Mouse (Mus musculus) MEL (cell line): ENCODE data around the gene Tmem19. TPM values are rescaled to one million over a fixed set of nuclear protein-coding genes. Genes with fewer than 3 reads are reported as not detected.
A peak's percentile ranks its signal among the peaks of the same experiment; 100 is the strongest.

Source experiments
- DNase-seq: peaks from one replicate; pipeline ENCODE4 v3.0.0; 2011; ENCODE audit warnings: low read depth, low spot score
- H3K27ac ChIP-seq: 2 replicates; pipeline ENCODE4 v1.5.1; 2012; ENCODE audit warnings: low read depth, mild to moderate bottlenecking, control low read depth, low read length, moderate library complexity; ENCODE audit not compliant: control insufficient read depth
- H3K27me3 ChIP-seq, 2 experiments: fragments of 150-350 bp in 1 of 2; sonication (generic) in 1 of 2; 2 replicates each; pipeline ENCODE4 v1.6.1; 2012; ENCODE audit warnings: low read length in 2 of 2, mild to moderate bottlenecking in 2 of 2, improper control_type of control experiment in 1 of 2, moderate library complexity in 1 of 2; ENCODE audit not compliant: insufficient read depth in 2 of 2, control insufficient read depth in 1 of 2
- H3K36me3 ChIP-seq, 2 experiments: 2 replicates each; pipeline ENCODE4 v1.6.1; 2012 to 2014; ENCODE audit warnings: low read length in 2 of 2, improper control_type of control experiment in 1 of 2, inconsistent platforms in 1 of 2, mild to moderate bottlenecking in 1 of 2; ENCODE audit not compliant: insufficient read depth in 2 of 2, control insufficient read depth in 1 of 2
- H3K4me1 ChIP-seq, 2 experiments: fragments of 150-350 bp in 1 of 2; sonication (generic) in 1 of 2; 2 replicates each; pipeline ENCODE4 v1.6.1; 2012; ENCODE audit warnings: low read length in 2 of 2, improper control_type of control experiment in 1 of 2, mild to moderate bottlenecking in 1 of 2; ENCODE audit not compliant: insufficient read depth in 2 of 2, control insufficient read depth in 1 of 2
- H3K4me3 ChIP-seq, 2 experiments: fragments of 150-350 bp in 1 of 2; sonication (generic) in 1 of 2; 2 replicates each; pipeline ENCODE4 v1.5.1; 2012; ENCODE audit warnings: low read depth in 2 of 2, low read length in 2 of 2, mild to moderate bottlenecking in 2 of 2, moderate library complexity in 2 of 2, control low read depth in 1 of 2, improper control_type of control experiment in 1 of 2; ENCODE audit not compliant: control insufficient read depth in 1 of 2, insufficient read depth in 1 of 2
- H3K79me2 ChIP-seq: 2 replicates; pipeline ENCODE4 v1.6.1; 2012; ENCODE audit warnings: mild to moderate bottlenecking, low read length, moderate library complexity; ENCODE audit not compliant: control insufficient read depth, poor library complexity, insufficient read depth
- H3K9ac ChIP-seq: 2 replicates; pipeline ENCODE4 v1.6.1; 2012; ENCODE audit warnings: low read depth, mild to moderate bottlenecking, control low read depth, low read length, moderate library complexity; ENCODE audit not compliant: control insufficient read depth, poor library complexity, severe bottlenecking
- H3K9me3 ChIP-seq: fragments of 150-350 bp; sonication (generic); replicated peaks from 2 replicates; pipeline ENCODE4 v1.6.1; 2012; ENCODE audit warnings: mild to moderate bottlenecking, low read length, improper control_type of control experiment, moderate library complexity; ENCODE audit not compliant: insufficient read depth
- BHLHE40 ChIP-seq: IDR thresholded peaks from 2 replicates; pipeline ENCODE4 v1.6.1; 2012; ENCODE audit warnings: low read depth, mild to moderate bottlenecking, inconsistent platforms, low read length, improper control_type of control experiment, borderline replicate concordance
- CHD1 ChIP-seq: IDR thresholded peaks from 2 replicates; pipeline ENCODE4 v1.6.1; 2012; ENCODE audit warnings: low read depth, mild to moderate bottlenecking, inconsistent platforms, low read length, improper control_type of control experiment
- CHD2 ChIP-seq: IDR thresholded peaks from 2 replicates; pipeline ENCODE4 v1.6.1; 2011; ENCODE audit warnings: low read length, improper control_type of control experiment
- CTCF ChIP-seq, 3 experiments: IDR thresholded peaks in 2 of 3; conservative IDR thresholded peaks in 1 of 3; 2 replicates each; pipeline ENCODE4 v1.5.1; 2011 to 2012; ENCODE audit warnings: low read length in 3 of 3, low read depth in 2 of 3, mild to moderate bottlenecking in 2 of 3, improper control_type of control experiment in 1 of 3, inconsistent platforms in 1 of 3, mixed read lengths in 1 of 3, moderate library complexity in 1 of 3; ENCODE audit not compliant: control insufficient read depth in 1 of 3, insufficient read depth in 1 of 3, poor library complexity in 1 of 3, severe bottlenecking in 1 of 3
- ELF1 ChIP-seq: IDR thresholded peaks from 2 replicates; pipeline ENCODE4 v1.6.1; 2014; ENCODE audit warnings: low read depth, mild to moderate bottlenecking, inconsistent platforms, low read length, improper control_type of control experiment, moderate library complexity
- EP300 ChIP-seq, 2 experiments: IDR thresholded peaks; 2 replicates each; pipeline ENCODE4 v1.6.1; 2011; ENCODE audit warnings: improper control_type of control experiment in 2 of 2, low read length in 2 of 2, low read depth in 1 of 2, mild to moderate bottlenecking in 1 of 2
- GABPA ChIP-seq: IDR thresholded peaks from 2 replicates; pipeline ENCODE4 v1.6.1; 2012; ENCODE audit warnings: low read depth, mild to moderate bottlenecking, inconsistent platforms, low read length, improper control_type of control experiment, moderate library complexity
- GATA1 ChIP-seq: IDR thresholded peaks from 2 replicates; pipeline ENCODE4 v1.6.1; 2011; ENCODE audit warnings: low read depth, low read length, improper control_type of control experiment
- HCFC1 ChIP-seq: IDR thresholded peaks from 2 replicates; pipeline ENCODE4 v1.6.1; 2012; ENCODE audit warnings: low read depth, mild to moderate bottlenecking, inconsistent platforms, low read length, improper control_type of control experiment, moderate library complexity
- KAT2A ChIP-seq: conservative IDR thresholded peaks from 2 replicates; pipeline ENCODE4 v1.6.1; 2012; ENCODE audit warnings: low read depth, low read length, improper control_type of control experiment, inconsistent platforms
- MYB ChIP-seq: IDR thresholded peaks from 2 replicates; pipeline ENCODE4 v1.6.1; 2011; ENCODE audit warnings: mild to moderate bottlenecking, low read depth, low read length, improper control_type of control experiment
- MYC ChIP-seq: IDR thresholded peaks from 2 replicates; pipeline ENCODE4 v1.6.1; 2011; ENCODE audit warnings: low read depth, mild to moderate bottlenecking, low read length, improper control_type of control experiment, moderate library complexity
- POLR2A ChIP-seq, 2 experiments: IDR thresholded peaks; 2 replicates each; pipeline ENCODE4 v1.6.1; 2011 to 2012; ENCODE audit warnings: low read length in 2 of 2, mild to moderate bottlenecking in 2 of 2, control low read depth in 1 of 2, improper control_type of control experiment in 1 of 2, low read depth in 1 of 2, moderate library complexity in 1 of 2; ENCODE audit not compliant: control insufficient read depth in 1 of 2, insufficient read depth in 1 of 2, poor library complexity in 1 of 2
- POLR2AphosphoS5 ChIP-seq: IDR thresholded peaks from 2 replicates; pipeline ENCODE4 v1.6.1; 2012; ENCODE audit warnings: low read depth, borderline replicate concordance, mild to moderate bottlenecking, inconsistent platforms, low read length, moderate library complexity, mixed read lengths
- RAD21 ChIP-seq: IDR thresholded peaks from 2 replicates; pipeline ENCODE4 v1.6.1; 2011; ENCODE audit warnings: mild to moderate bottlenecking, low read depth, low read length, improper control_type of control experiment
- RCOR1 ChIP-seq: IDR thresholded peaks from 2 replicates; pipeline ENCODE4 v1.6.1; 2012; ENCODE audit warnings: low read depth, mild to moderate bottlenecking, inconsistent platforms, low read length, improper control_type of control experiment
- SMC3 ChIP-seq: IDR thresholded peaks from 2 replicates; pipeline ENCODE4 v1.6.1; 2011; ENCODE audit warnings: low read depth, low read length, improper control_type of control experiment
- TBP ChIP-seq: IDR thresholded peaks from 2 replicates; pipeline ENCODE4 v1.8.0; 2011; ENCODE audit warnings: low read depth, low read length, improper control_type of control experiment
- ZMIZ1 ChIP-seq: IDR thresholded peaks from 2 replicates; pipeline ENCODE4 v1.6.1; 2012; ENCODE audit warnings: low read depth, mild to moderate bottlenecking, inconsistent platforms, low read length, improper control_type of control experiment, moderate library complexity
- polyA plus RNA-seq, 2 experiments: library from polyadenylated mRNA; stranded (reverse) in 1 of 2; unstranded in 1 of 2; fragments of >175 nt in 1 of 2; fragments of >200 nt in 1 of 2; gene quantifications; 2 replicates each; pipeline versions ENCODE4 v1.2.1 to v1.2.4; 2012; ENCODE audit warnings: low replicate concordance in 2 of 2, low read depth in 1 of 2; ENCODE audit not compliant: insufficient read length in 2 of 2, insufficient read depth in 1 of 2, missing spikeins in 1 of 2
- total RNA-seq: library from RNA; depleted of rRNA; stranded (reverse); fragments of 300-350 nt; gene quantifications from 2 replicates; pipeline ENCODE4 v1.2.3, GENCODE M21; 2012

Tmem19 gene
- total and polyA plus RNA-seq, 3 experiments, result 10.7 to 16.6 TPM; not detected in 1

GRCm38 (mm10) chr10:115406393-115406792 is 44.1 kb upstream of the Tmem19 start:
- peak; percentile 80 for DNase-seq
- H3K79me2 ChIP-seq, result no peaks in the 10 kb centered on the region; the same call in 1 of the 2 replicates
- H3K4me1 ChIP-seq, result no peaks in the 10 kb centered on the region
- H3K27ac ChIP-seq, result no peak overlapping the region
- peaks cover 0 to 61% of the 10 kb centered on the region in 2 experiments; a peak in 3 of 4 replicates for H3K36me3 ChIP-seq
- H3K9me3 ChIP-seq, result no peaks in the 10 kb centered on the region
- no peak overlapping the region for H3K9ac ChIP-seq
- TF ChIP-seq SMC3 (peak; percentile 59), RAD21 (peak; percentile 59), CTCF (IDR thresholded peaks at IDR 0.05 in 2 of 3, conservative IDR thresholded peaks at IDR 0.05 in 1 of 3; ENCODE audit: control insufficient read depth in 1 of 3, insufficient read depth in 1 of 3, low read depth in 2 of 3, low read length in 3 of 3, poor library complexity in 1 of 3, severe bottlenecking in 1 of 3) (peak; percentile 67 to 78 (median 71)), TBP (no peak), GABPA (no peak), RCOR1 (no peak), ZMIZ1 (no peak), POLR2A (IDR thresholded peaks at IDR 0.05; ENCODE audit: control insufficient read depth in 1 of 2, insufficient read depth in 1 of 2, low read depth in 1 of 2, low read length in 2 of 2, poor library complexity in 1 of 2) (no peak)
- no peaks in the 10 kb centered on the region for H3K27me3 ChIP-seq
- H3K4me3 ChIP-seq, result no peak overlapping the region

- Histone ChIP-seq H3K4me1 (peaks cover 7 to 9% of the 10 kb centered on the region in 2 experiments; a peak in 3 of 4 replicates), H3K9ac (no peak overlapping the region), H3K36me3 (peaks cover 39 to 57% of the 10 kb centered on the region in 2 experiments), H3K4me3 (no peak overlapping the region), H3K27me3 (no peaks in the 10 kb centered on the region), H3K9me3 (no peaks in the 10 kb centered on the region), H3K27ac (no peak overlapping the region), H3K79me2 (peaks cover 56% of the 10 kb centered on the region)
- TF ChIP-seq HCFC1 (no peak), ELF1 (no peak), EP300 (IDR thresholded peaks at IDR 0.05; ENCODE audit: low read depth in 1 of 2, low read length in 2 of 2) (no peak), POLR2A (IDR thresholded peaks at IDR 0.05; ENCODE audit: control insufficient read depth in 1 of 2, insufficient read depth in 1 of 2, low read depth in 1 of 2, low read length in 2 of 2, poor library complexity in 1 of 2) (no peak), GABPA (no peak), TBP (no peak)
- DNase-seq, result no peak
Observed at GRCm38 (mm10) chr10:115391896-115392295, 29.6 kb upstream of the Tmem19 start.

GRCm38 (mm10) chr10:115391076-115391475 is 28.8 kb upstream of the Tmem19 start:
- no peak overlapping the region for H3K27ac ChIP-seq

More at GRCm38 (mm10) chr10:115391076-115391475, 28.8 kb upstream of the Tmem19 start:
- TF ChIP-seq MYC, result no peak
- no peak for TF ChIP-seq POLR2AphosphoS5
- no peak for TF ChIP-seq MYB
- no peak for TF ChIP-seq BHLHE40
- no peak for TF ChIP-seq CHD2
- TF ChIP-seq KAT2A, result no peak
- TF ChIP-seq ZMIZ1, result no peak
- TF ChIP-seq GATA1, result no peak
- no peak for TF ChIP-seq CHD1
- TF ChIP-seq, all 39 proteins: peak for 0
- no peaks in the 10 kb centered on the region for H3K27me3 ChIP-seq
- no peak overlapping the region for H3K9ac ChIP-seq
- H3K36me3 ChIP-seq, result peaks cover 34 to 53% of the 10 kb centered on the region in 2 experiments
- no peak for DNase-seq
- no peak overlapping the region for H3K4me3 ChIP-seq
- peaks cover 7 to 9% of the 10 kb centered on the region in 2 experiments; a peak in 3 of 4 replicates for H3K4me1 ChIP-seq
- no peaks in the 10 kb centered on the region for H3K9me3 ChIP-seq
- H3K79me2 ChIP-seq, result peaks cover 58% of the 10 kb centered on the region
